Comparison of ENCODE assay signal across 10 mouse cellular contexts in the genomic region with DNA sequence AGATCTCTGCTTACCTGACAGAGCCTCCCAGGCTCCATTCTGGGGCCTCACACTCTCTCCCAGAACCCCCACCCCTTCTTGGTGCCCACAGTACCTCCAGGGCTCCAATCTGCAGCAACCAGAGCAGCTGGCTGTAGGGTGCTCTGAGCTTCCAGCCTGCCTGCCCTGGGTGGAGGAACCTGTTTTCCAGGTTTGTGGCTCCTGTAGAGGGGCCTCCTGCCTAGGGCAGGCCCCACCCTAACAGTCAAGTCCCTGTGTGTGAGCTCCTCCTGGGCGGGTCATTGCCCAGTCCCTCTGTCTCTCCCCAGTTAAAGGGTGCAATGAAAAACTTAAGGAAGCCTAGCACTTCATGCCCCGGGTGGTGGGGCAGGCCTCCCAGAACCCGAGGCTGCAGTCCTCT. TPM values are rescaled to one million over a fixed set of nuclear protein-coding genes. Genes with fewer than 3 reads are reported as not detected.
A peak's percentile ranks its signal among the peaks of the same experiment; 100 is the strongest.
DNase-seq lines count a peak whose midpoint lies in the region; ATAC-seq lines count a peak whose summit lies in the region.
"Had no signal": no experiment of that assay in that cellular context is flagged by ENCODE, and none has a peak within 500 bp of the region (broad histone marks: within the 10 kb centered on the region; RNA-seq: fewer than 3 reads in every experiment).

No protein-coding gene starts in this region.

- no peak for DNase-seq in limb, embryonic 10.5 days (ENCODE audit: low spot score)
- peak; percentile 29 for DNase-seq in forelimb bud, embryonic 11.5 days (ENCODE audit: low read depth, low spot score)
- no peak for DNase-seq in yolk sac, embryonic 10.5 days (ENCODE audit: low spot score)
- DNase-seq: gastrocnemius, postnatal 10 days had no signal

- ATAC-seq in limb, embryonic 12.5 days (ENCODE audit: insufficient number of reproducible peaks, insufficient read depth, low FRiP score, low TSS enrichment, low read depth): no peak
- no peak for ATAC-seq in limb, embryonic 15.5 days (ENCODE audit: insufficient number of reproducible peaks, low FRiP score, low TSS enrichment, low read depth)
- ATAC-seq in stomach, embryonic 16.5 days (ENCODE audit: insufficient read depth, low FRiP score): peak; percentile 83
- no peak for ATAC-seq in megakaryocyte progenitor cell, adult 5-6 weeks (replicated peaks; ENCODE audit: poor library complexity)

- peaks cover 20% of the 10 kb centered on the region for H3K4me1 ChIP-seq in limb, embryonic 12.5 days (replicated peaks)
- H3K4me1 ChIP-seq in limb, embryonic 10.5 days: peaks cover 25% of the 10 kb centered on the region
- H3K4me1 ChIP-seq in limb, embryonic 15.5 days: peaks cover 26% of the 10 kb centered on the region
- peaks cover 28% of the 10 kb centered on the region for H3K4me1 ChIP-seq in stomach, embryonic 16.5 days (ENCODE audit: control insufficient read depth, insufficient read depth, low read length)

- no peak overlapping the region for H3K4me3 ChIP-seq in limb, embryonic 12.5 days (replicated peaks)
- H3K4me3 ChIP-seq in limb, embryonic 10.5 days: no peak overlapping the region
- no peak overlapping the region for H3K4me3 ChIP-seq in limb, embryonic 15.5 days
- peak overlapping the region; percentile 45 for H3K4me3 ChIP-seq in stomach, embryonic 16.5 days (replicated peaks; ENCODE audit: low read length)
- H3K4me3 ChIP-seq: left cerebral cortex, adult 2 months; megakaryocyte, embryonic 14.5 days had no signal

- peaks cover 9% of the 10 kb centered on the region for H3K36me3 ChIP-seq in limb, embryonic 12.5 days
- H3K36me3 ChIP-seq in limb, embryonic 10.5 days: peaks cover 10% of the 10 kb centered on the region
- peaks cover 8% of the 10 kb centered on the region for H3K36me3 ChIP-seq in limb, embryonic 15.5 days
- no peaks in the 10 kb centered on the region for H3K36me3 ChIP-seq in stomach, embryonic 16.5 days (ENCODE audit: control insufficient read depth, insufficient read depth, low read length)

- H3K9ac ChIP-seq in limb, embryonic 12.5 days (replicated peaks): 0 out of 2 replicates have a peak overlapping the region, but pooled peaks have one; percentile 8
- no peak overlapping the region for H3K9ac ChIP-seq in limb, embryonic 15.5 days
- H3K9ac ChIP-seq in stomach, embryonic 16.5 days (ENCODE audit: low read length): peak overlapping the region; percentile 70

- H3K27me3 ChIP-seq in limb, embryonic 12.5 days: no peaks in the 10 kb centered on the region
- no peaks in the 10 kb centered on the region for H3K27me3 ChIP-seq in limb, embryonic 10.5 days (ENCODE audit: low read depth, poor library complexity, severe bottlenecking)
- no peaks in the 10 kb centered on the region for H3K27me3 ChIP-seq in limb, embryonic 15.5 days
- no peaks in the 10 kb centered on the region for H3K27me3 ChIP-seq in stomach, embryonic 16.5 days (ENCODE audit: control insufficient read depth, insufficient read depth, low read length)

- 0 out of 2 replicates have a peak overlapping the region, but pooled peaks have one; percentile 23 for H3K27ac ChIP-seq in limb, embryonic 12.5 days
- H3K27ac ChIP-seq in limb, embryonic 10.5 days: no peak overlapping the region
- peak overlapping the region; percentile 68 for H3K27ac ChIP-seq in limb, embryonic 15.5 days
- peak overlapping the region; percentile 91 for H3K27ac ChIP-seq in stomach, embryonic 16.5 days (ENCODE audit: low read length)
- H3K27ac ChIP-seq: left cerebral cortex, adult 2 months had no signal

- 23% methylated on average over 3 of the region's 3 CpGs for WGBS in limb, embryonic 12.5 days
- WGBS in limb, embryonic 10.5 days: 35% methylated on average over 3 of the region's 3 CpGs
- WGBS in limb, embryonic 15.5 days: 32% methylated on average over 3 of the region's 3 CpGs
- 25% methylated on average over 3 of the region's 3 CpGs for WGBS in stomach, embryonic 16.5 days

- H3K4me2 ChIP-seq in limb, embryonic 12.5 days: no peak overlapping the region
- no peak overlapping the region; the same call in 1 of the 2 replicates for H3K4me2 ChIP-seq in limb, embryonic 15.5 days
- H3K4me2 ChIP-seq in stomach, embryonic 16.5 days (ENCODE audit: low read depth, low read length): peak overlapping the region; percentile 56

- no peaks in the 10 kb centered on the region for H3K9me3 ChIP-seq in limb, embryonic 12.5 days
- no peaks in the 10 kb centered on the region for H3K9me3 ChIP-seq in limb, embryonic 10.5 days (replicated peaks)
- H3K9me3 ChIP-seq in limb, embryonic 15.5 days: no peaks in the 10 kb centered on the region
- H3K9me3 ChIP-seq in stomach, embryonic 16.5 days (replicated peaks; ENCODE audit: control insufficient read depth, low read length): no peaks in the 10 kb centered on the region
- H3K9me3 ChIP-seq: megakaryocyte, embryonic 14.5 days had no signal

RNA-seq across cellular contexts. Expression of gene Pex10, which starts 2.9 kb away (rescaled TPM):
- polyA plus RNA-seq in limb, embryonic 12.5 days (2016; fragmentation: Nextera tagmentation; extraction: Ambion mirVana): 20.8 and 21.9 TPM in 2 replicates
- 23.8 and 26.0 TPM in 2 replicates for polyA plus RNA-seq in limb, embryonic 10.5 days (2016; fragmentation: Nextera tagmentation; extraction: Ambion mirVana)
- 21.3 and 22.8 TPM in 2 replicates for polyA plus RNA-seq in limb, embryonic 15.5 days (2015; fragmentation: Nextera tagmentation; extraction: Ambion mirVana)
- 19.9 and 20.1 TPM in 2 replicates for polyA plus RNA-seq in stomach, embryonic 16.5 days (2015; fragmentation: Nextera tagmentation; extraction: Ambion mirVana)
- 5.5 and 6.0 TPM in 2 replicates for total RNA-seq in megakaryocyte progenitor cell, adult 5-6 weeks (2015)
- 13.8 and 18.8 TPM in 2 replicates for total RNA-seq in megakaryocyte progenitor cell, adult 5-6 weeks (2017)

RNA-seq across cellular contexts. Expression of gene Plch2, which starts 7.3 kb away (rescaled TPM):
- polyA plus RNA-seq in limb, embryonic 12.5 days (2016; fragmentation: Nextera tagmentation; extraction: Ambion mirVana): 2.3 and 3.4 TPM in 2 replicates
- 1.5 and 1.8 TPM in 2 replicates for polyA plus RNA-seq in limb, embryonic 10.5 days (2016; fragmentation: Nextera tagmentation; extraction: Ambion mirVana)
- polyA plus RNA-seq in limb, embryonic 15.5 days (2015; fragmentation: Nextera tagmentation; extraction: Ambion mirVana): 11.6 and 13.7 TPM in 2 replicates
- 27.4 and 30.4 TPM in 2 replicates for polyA plus RNA-seq in stomach, embryonic 16.5 days (2015; fragmentation: Nextera tagmentation; extraction: Ambion mirVana)
- not detected in 2 replicates for total RNA-seq in megakaryocyte progenitor cell, adult 5-6 weeks (2015)
- not detected in 2 replicates for total RNA-seq in megakaryocyte progenitor cell, adult 5-6 weeks (2017)

RNA-seq across cellular contexts. Expression of gene Rer1, which starts 22.3 kb away (rescaled TPM):
- 136 and 141 TPM in 2 replicates for polyA plus RNA-seq in limb, embryonic 12.5 days (2016; fragmentation: Nextera tagmentation; extraction: Ambion mirVana)
- polyA plus RNA-seq in limb, embryonic 10.5 days (2016; fragmentation: Nextera tagmentation; extraction: Ambion mirVana): 133 and 142 TPM in 2 replicates
- polyA plus RNA-seq in limb, embryonic 15.5 days (2015; fragmentation: Nextera tagmentation; extraction: Ambion mirVana): 170 and 176 TPM in 2 replicates
- 171 and 183 TPM in 2 replicates for polyA plus RNA-seq in stomach, embryonic 16.5 days (2015; fragmentation: Nextera tagmentation; extraction: Ambion mirVana)
- total RNA-seq in megakaryocyte progenitor cell, adult 5-6 weeks (2015): 123 and 145 TPM in 2 replicates
- total RNA-seq in megakaryocyte progenitor cell, adult 5-6 weeks (2017): 118 and 126 TPM in 2 replicates

RNA-seq across cellular contexts. Expression of gene Morn1, which starts 22.5 kb away (rescaled TPM):
- polyA plus RNA-seq in limb, embryonic 12.5 days (2016; fragmentation: Nextera tagmentation; extraction: Ambion mirVana): 5.2 and 6.9 TPM in 2 replicates
- 3.5 and 6.5 TPM in 2 replicates for polyA plus RNA-seq in limb, embryonic 10.5 days (2016; fragmentation: Nextera tagmentation; extraction: Ambion mirVana)
- 5.0 and 6.2 TPM in 2 replicates for polyA plus RNA-seq in limb, embryonic 15.5 days (2015; fragmentation: Nextera tagmentation; extraction: Ambion mirVana)
- polyA plus RNA-seq in stomach, embryonic 16.5 days (2015; fragmentation: Nextera tagmentation; extraction: Ambion mirVana): 4.8 and 6.1 TPM in 2 replicates
- 0.47 and 0.81 TPM in 2 replicates for total RNA-seq in megakaryocyte progenitor cell, adult 5-6 weeks (2015)
- 1.7 and 3.6 TPM in 2 replicates for total RNA-seq in megakaryocyte progenitor cell, adult 5-6 weeks (2017)
